Mouse (Mus musculus): ENCODE data around the gene Olfr1240.

Olfr1240 gene

DNA sequence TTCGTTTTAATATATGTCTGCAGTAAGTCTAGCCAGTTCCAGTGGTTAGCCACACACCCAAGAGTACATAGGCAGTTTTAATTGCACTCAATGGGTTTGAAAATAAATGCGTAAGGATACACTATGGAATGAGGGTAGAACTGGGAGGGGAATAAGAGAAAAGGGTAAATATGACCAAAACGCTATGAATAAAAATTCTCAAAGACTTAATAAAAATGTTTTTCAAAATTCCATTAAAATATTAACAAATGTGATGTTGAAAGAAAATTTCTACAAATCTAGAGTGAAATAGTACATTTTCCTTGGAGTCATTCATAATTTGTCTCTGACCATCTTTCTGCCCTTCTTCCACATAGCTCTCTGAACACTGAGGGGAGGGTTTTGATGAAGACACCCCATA lies at the start of gene Olfr1240:
TSS of gene Olfr1240 (minus strand) at position 101 of the 400 bp plus-strand sequence.
- no peak for DNase-seq (ENCODE audit: inconsistent ontology term)

DNA sequence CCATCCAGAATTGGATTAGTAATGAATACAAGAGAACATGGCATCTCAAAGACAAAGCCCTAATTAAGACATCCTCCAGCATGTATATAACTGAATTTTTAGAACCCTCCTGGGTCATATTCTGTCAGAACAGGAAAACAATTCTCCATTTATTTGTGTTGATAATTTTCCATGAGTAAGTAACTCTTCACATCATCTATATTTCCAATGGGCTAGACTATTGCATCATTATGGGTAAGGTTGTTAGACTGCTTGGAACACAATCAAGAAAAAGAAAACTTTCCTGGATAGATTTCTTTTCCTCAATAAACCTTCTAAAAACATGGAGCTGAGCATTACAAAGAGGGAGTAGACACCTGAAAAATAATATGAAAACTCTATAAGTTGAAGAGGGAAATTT lies 44.2 kb upstream of the Olfr1240 start, which contains the start of gene Olfr1241:
TSS of gene Olfr1241 (minus strand) at position 101 of the 400 bp plus-strand sequence.
- DNase-seq (ENCODE audit: inconsistent ontology term) = no peak

DNA sequence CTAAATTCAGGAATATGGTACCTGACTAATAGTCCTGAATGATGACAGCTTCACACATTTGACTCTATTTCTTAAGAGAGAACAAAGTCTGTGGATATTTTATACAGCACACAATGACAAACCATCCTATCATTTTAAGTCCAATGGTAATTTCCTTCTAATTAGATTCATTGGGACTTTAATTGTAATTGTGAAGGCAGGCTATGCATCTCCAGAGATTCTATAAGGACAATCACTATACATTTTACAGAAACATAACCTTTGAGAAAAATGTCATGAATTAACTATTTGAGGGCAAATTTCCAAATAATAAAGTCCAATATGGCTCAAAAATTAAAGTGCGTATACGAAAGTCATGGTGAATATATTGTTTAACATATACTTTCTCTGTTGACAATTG lies 22.5 kb downstream of the Olfr1240 start, which contains the start of gene Olfr1239:
TSS of gene Olfr1239 (minus strand) at position 101 of the 400 bp plus-strand sequence.
- DNase-seq (ENCODE audit: inconsistent ontology term) = no peak

DNA sequence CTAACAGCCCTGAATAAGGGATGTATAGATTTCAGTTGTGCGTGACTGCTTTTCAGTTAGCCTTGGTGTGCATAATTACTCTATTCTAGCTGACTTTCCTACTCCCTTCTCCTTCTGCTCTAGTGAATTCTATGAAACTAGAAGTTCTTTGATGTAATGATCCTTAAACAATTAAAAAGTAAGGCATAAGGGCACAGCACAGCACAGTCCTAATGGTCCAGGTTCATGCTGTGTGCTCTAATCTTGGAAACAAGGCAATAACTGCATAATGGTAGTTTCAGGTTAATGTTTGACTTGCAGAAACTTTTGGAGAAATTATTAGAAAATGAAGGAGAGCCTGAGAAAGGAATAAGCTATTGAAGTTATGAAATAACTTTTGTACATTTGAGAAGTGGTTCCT lies 28.2 kb downstream of the Olfr1240 start:
- DNase-seq (ENCODE audit: inconsistent ontology term) = no peak

DNA sequence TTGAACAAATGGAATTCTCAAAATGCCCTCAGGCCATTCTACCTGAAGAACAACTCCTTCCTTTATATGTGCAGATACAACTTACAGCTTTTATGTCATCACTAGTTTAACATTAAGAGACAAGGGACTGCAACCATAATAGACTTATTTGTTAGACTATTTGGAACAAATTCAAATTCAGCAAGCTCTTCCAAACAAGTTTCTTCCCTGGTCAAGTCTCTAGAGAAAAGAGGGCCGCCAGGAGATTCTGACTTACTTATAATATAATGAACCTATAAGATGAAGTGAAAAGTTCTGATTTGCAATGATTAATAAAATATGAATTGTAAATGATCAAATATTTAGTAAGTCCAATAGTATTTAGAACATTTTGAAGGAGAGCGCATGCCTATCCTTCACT lies 33.2 kb downstream of the Olfr1240 start, which contains the start of gene Olfr1238:
TSS of gene Olfr1238 (minus strand) at position 101 of the 400 bp plus-strand sequence.
- DNase-seq (ENCODE audit: inconsistent ontology term) = no peak

DNA sequence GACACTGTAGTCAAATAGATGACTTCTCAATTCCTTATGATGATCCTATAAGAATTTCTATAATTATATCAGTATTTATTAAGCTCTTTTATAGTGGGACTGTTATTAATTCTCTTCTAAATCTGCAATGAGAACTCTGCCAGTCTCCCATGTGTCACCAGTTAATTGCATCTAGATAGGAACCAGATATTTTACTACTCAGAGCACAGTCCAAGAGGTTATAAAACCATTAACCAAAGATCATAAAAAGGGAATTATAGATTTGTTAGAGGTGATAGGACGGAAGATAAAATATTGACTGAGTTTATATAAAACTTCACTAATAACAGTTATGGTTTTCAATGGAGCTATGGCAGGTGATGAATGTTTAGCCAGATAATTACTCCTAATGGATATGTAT lies 41.9 kb downstream of the Olfr1240 start:
- no peak for DNase-seq (ENCODE audit: inconsistent ontology term)
